Mouse (Mus musculus) forebrain, embryonic 16.5 days (tissue): ENCODE measurements around the gene Kcnab2. TPM values are rescaled to one million over a fixed set of nuclear protein-coding genes. Genes with fewer than 3 reads are reported as not detected.

ENCODE experiments used
- ATAC-seq: fragments of 200-750 bp; cut with Nextera tagmentation; 2 replicates; pipeline ENCODE4 v1.8.0; 2017; ENCODE audit warnings: mild to moderate bottlenecking, moderate library complexity
- H3K27ac ChIP-seq: fragments of 300-500 bp; sonication (generic); 2 replicates; pipeline ENCODE4 v1.5.1; 2014; ENCODE audit warnings: low read length, control low read depth
- H3K27me3 ChIP-seq: fragments of 300-500 bp; sonication (generic); replicated peaks from 2 replicates; pipeline ENCODE4 v1.6.1; 2014; ENCODE audit warnings: low read length; ENCODE audit not compliant: control insufficient read depth, insufficient read depth
- H3K36me3 ChIP-seq: fragments of 300-500 bp; sonication (generic); 2 replicates; pipeline ENCODE4 v1.6.1; 2014; ENCODE audit not compliant: control insufficient read depth, insufficient read depth
- H3K4me1 ChIP-seq: fragments of 300-500 bp; sonication (generic); replicated peaks from 2 replicates; pipeline ENCODE4 v1.6.1; 2014; ENCODE audit warnings: low read length; ENCODE audit not compliant: control insufficient read depth, insufficient read depth
- H3K4me2 ChIP-seq: fragments of 300-500 bp; sonication (generic); 2 replicates; pipeline ENCODE4 v1.6.1; 2014; ENCODE audit warnings: mild to moderate bottlenecking, low read length, control low read depth
- H3K4me3 ChIP-seq: fragments of 300-500 bp; sonication (generic); replicated peaks from 2 replicates; pipeline ENCODE4 v1.5.1; 2014; ENCODE audit warnings: mild to moderate bottlenecking, low read length, control low read depth
- H3K9ac ChIP-seq: fragments of 300-500 bp; sonication (generic); replicated peaks from 2 replicates; pipeline ENCODE4 v1.6.1; 2014; ENCODE audit warnings: low read depth, low read length, control low read depth
- H3K9me3 ChIP-seq: fragments of 300-500 bp; sonication (generic); 2 replicates; pipeline ENCODE4 v1.6.1; 2016; ENCODE audit warnings: low read length; ENCODE audit not compliant: control insufficient read depth
- WGBS: fragments of 180-500 bp; shearing (Covaris S2); extraction: QIAGEN DNeasy Blood & Tissue Kit; methylation state at CpG from one replicate; pipeline ENCODE4 v1.1.7; 2014; 5-methylcytosine and 5-hydroxymethylcytosine counted together
- polyA plus RNA-seq: library from polyadenylated mRNA; unstranded; fragments of >200 nt; fragmentation: Nextera tagmentation; extraction: Ambion mirVana; gene quantifications from 2 replicates; pipeline ENCODE4 v1.2.1, GENCODE M21; 2015

Kcnab2 gene
- polyA plus RNA-seq, 1 experiment from 2014 or later: 19.2 TPM

GRCm38 (mm10) chr4:152350722-152351421 lies 126.8 kb downstream of the Kcnab2 start:
- no peak overlapping the region for H3K4me3 ChIP-seq
- 0 out of 2 replicates have a peak overlapping the region, but pooled peaks have one; percentile 23 for H3K9ac ChIP-seq
- WGBS: 34% methylated on average over 8 of the region's 8 CpGs
- H3K27me3 ChIP-seq: no peaks in the 10 kb centered on the region
- H3K36me3 ChIP-seq: no peaks in the 10 kb centered on the region
- peaks cover 31% of the 10 kb centered on the region for H3K4me1 ChIP-seq
- peak overlapping the region; percentile 55 for H3K4me2 ChIP-seq
- H3K27ac ChIP-seq: peak overlapping the region; percentile 83
- ATAC-seq: no peak; the same call in 1 of the 2 replicates
- H3K9me3 ChIP-seq: no peaks in the 10 kb centered on the region

- WGBS: 7% methylated on average over 16 of the region's 17 CpGs
- Histone ChIP-seq H3K4me1 (peaks cover 31% of the 10 kb centered on the region), H3K4me2 (peak overlapping the region; percentile 55), H3K27ac (peak overlapping the region; percentile 95), H3K9me3 (no peaks in the 10 kb centered on the region), H3K36me3 (no peaks in the 10 kb centered on the region), H3K9ac (peak overlapping the region; percentile 50), H3K4me3 (peak overlapping the region; percentile 35), H3K27me3 (no peaks in the 10 kb centered on the region)
- ATAC-seq: peak; percentile 79
These were observed 127.8 kb downstream of the Kcnab2 start for GRCm38 (mm10) chr4:152349837-152350381.

GRCm38 (mm10) chr4:152345120-152345889 lies 132.4 kb downstream of the Kcnab2 start:
- no peaks in the 10 kb centered on the region for H3K9me3 ChIP-seq
- H3K27me3 ChIP-seq: no peaks in the 10 kb centered on the region
- ATAC-seq: no peak
- H3K4me2 ChIP-seq: no peak overlapping the region
- H3K9ac ChIP-seq: no peak overlapping the region
- H3K36me3 ChIP-seq: no peaks in the 10 kb centered on the region
- H3K27ac ChIP-seq: no peak overlapping the region
- WGBS: 50% methylated on average over 7 of the region's 7 CpGs
- peaks cover 22% of the 10 kb centered on the region for H3K4me1 ChIP-seq
- H3K4me3 ChIP-seq: no peak overlapping the region

DNA sequence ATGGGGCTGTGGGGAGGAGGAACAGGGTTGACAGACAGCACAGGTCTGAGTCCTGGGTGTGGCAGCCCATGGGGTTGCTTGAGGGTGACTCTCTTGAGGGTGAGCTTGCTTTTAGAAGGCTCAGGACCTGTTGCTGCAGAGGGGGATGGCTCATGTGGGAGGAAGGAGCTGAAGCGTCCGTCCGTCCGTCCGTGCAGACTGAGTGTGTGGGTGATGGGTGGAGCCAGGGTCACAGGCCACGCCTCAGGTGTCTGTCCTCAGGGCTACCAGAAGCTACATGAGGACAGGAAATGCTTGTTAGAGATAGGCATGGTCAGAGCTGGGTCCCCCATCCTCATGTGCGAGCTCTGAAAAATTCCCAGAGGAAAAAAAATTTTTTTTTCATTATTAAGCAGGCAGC lies 133.0 kb downstream of the Kcnab2 start:
- H3K4me3 ChIP-seq: no peak overlapping the region
- no peak overlapping the region for H3K9ac ChIP-seq
- ATAC-seq: no peak
- no peaks in the 10 kb centered on the region for H3K9me3 ChIP-seq
- peaks cover 23% of the 10 kb centered on the region for H3K4me1 ChIP-seq
- no peak overlapping the region for H3K4me2 ChIP-seq
- 70% methylated on average over 7 of the region's 7 CpGs for WGBS
- H3K27me3 ChIP-seq: no peaks in the 10 kb centered on the region
- no peaks in the 10 kb centered on the region for H3K36me3 ChIP-seq
- H3K27ac ChIP-seq: no peak overlapping the region

GRCm38 (mm10) chr4:152343296-152343695 lies 134.4 kb downstream of the Kcnab2 start:
- H3K27ac ChIP-seq: no peak overlapping the region
- no peaks in the 10 kb centered on the region for H3K27me3 ChIP-seq
- WGBS: under 1% methylated on average over 5 of the region's 5 CpGs
- H3K36me3 ChIP-seq: no peaks in the 10 kb centered on the region
- no peak overlapping the region for H3K4me2 ChIP-seq
- H3K9me3 ChIP-seq: no peaks in the 10 kb centered on the region
- peaks cover 18% of the 10 kb centered on the region for H3K4me1 ChIP-seq
- no peak overlapping the region for H3K4me3 ChIP-seq
- ATAC-seq: no peak
- H3K9ac ChIP-seq: no peak overlapping the region

Other genes starting within 250 kb of the Kcnab2 start
- gene Gpr153, start 203.6 kb downstream of the Kcnab2 start, polyA plus RNA-seq: 4.4 and 6.2 TPM in 2 replicates
- not detected in 2 replicates for gene Hes3, start 186.2 kb downstream of the Kcnab2 start, polyA plus RNA-seq
- 20.7 and 21.3 TPM in 2 replicates for gene Icmt, start 180.6 kb downstream of the Kcnab2 start, polyA plus RNA-seq
- gene Rnf207, start 158.9 kb downstream of the Kcnab2 start, polyA plus RNA-seq: 2.4 and 4.0 TPM in 2 replicates
- gene Rpl22, start 152.1 kb downstream of the Kcnab2 start, polyA plus RNA-seq: 173 and 196 TPM in 2 replicates
- 26.4 and 33.5 TPM in 2 replicates for gene Chd5, start 139.2 kb downstream of the Kcnab2 start, polyA plus RNA-seq
- gene Nphp4, start 1.2 kb downstream of the Kcnab2 start, polyA plus RNA-seq: 5.5 and 5.7 TPM in 2 replicates